Mouse (Mus musculus) lung, adult 2 months (tissue): ENCODE data around the gene Trmt1l.

Experiments
- CTCF ChIP-seq: fragments of 200-500 bp; IDR thresholded peaks from 2 replicates; pipeline ENCODE4 v1.5.1; 2011; ENCODE audit warnings: mild to moderate bottlenecking, low read length, control low read depth; ENCODE audit not compliant: insufficient read depth
- POLR2A ChIP-seq: fragments of 200-500 bp; IDR thresholded peaks from 2 replicates; pipeline ENCODE4 v1.6.1; 2011; ENCODE audit warnings: low read depth, mild to moderate bottlenecking, control low read depth, low read length, borderline replicate concordance; ENCODE audit errors: extremely low read depth

DNA sequence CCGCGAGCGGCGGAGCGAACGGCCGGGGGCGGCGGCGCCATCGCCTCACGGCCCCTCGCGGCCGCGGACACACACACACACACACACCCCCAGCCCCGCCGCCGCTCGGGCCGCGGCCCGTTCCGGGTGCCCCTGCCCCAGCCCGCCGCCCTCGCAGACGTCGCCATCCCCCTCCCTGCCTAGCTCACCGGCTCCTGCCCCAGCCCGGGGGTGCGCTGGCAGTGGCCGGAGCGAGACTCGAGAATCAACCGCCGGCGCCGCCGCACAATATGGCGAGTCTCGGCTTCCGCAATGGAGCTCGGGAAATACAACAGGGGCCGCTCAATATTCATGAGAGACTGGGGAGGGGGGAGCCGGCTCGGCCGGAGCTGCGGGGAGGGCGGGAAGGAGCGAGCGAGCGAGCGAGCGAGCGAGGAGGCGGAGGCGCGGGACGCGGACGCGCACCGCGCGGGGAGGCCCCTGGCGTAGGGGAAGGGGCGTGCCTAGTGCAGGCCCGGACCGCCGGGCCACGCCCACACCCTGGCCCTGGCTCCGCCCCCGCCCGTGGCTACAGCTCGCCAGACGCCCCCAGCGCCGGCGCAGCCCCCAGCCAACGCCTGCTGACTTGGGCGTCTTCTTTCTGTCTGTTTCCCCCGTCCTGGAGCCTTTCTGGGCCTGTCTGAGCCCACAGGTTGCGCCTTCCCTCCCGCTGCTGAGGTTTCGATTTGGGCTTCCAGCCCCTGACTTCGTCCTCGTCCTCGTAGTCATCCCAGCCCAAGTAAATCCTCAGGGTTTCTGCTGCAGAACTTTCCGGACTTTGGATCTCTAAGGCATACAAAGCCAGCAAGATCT is 72.4 kb downstream of the Trmt1l start, which contains the start of gene Rnf2:
- TF ChIP-seq POLR2A (peak; percentile 63; the same call in 1 of the 2 replicates), CTCF (no peak)
